8 mouse cellular contexts compared by ENCODE assay signal in genomic region chr9:20976216-20976960, GRCm38 (mm10). TPM values are rescaled to one million over a fixed set of nuclear protein-coding genes. Genes with fewer than 3 reads are reported as not detected.
DNase-seq lines count a peak whose midpoint lies in the region; TF ChIP-seq lines count a peak whose summit lies in the region.

Gene S1pr2, minus strand, starts transcription at chr9:20976781.

- H3K9ac ChIP-seq in ES-E14 (ENCODE audit: insufficient read depth, low read depth, low read length, poor library complexity, severe bottlenecking), result peak within 1 kb of the TSS; percentile 83

- H3K9me3 ChIP-seq in ES-E14 (ENCODE audit: control insufficient read depth, insufficient read depth, low read depth, low read length), result no peaks in the 10 kb centered on the region

- peak within 1 kb of the TSS; percentile 95 for H3K27ac ChIP-seq in ES-E14 (ENCODE audit: insufficient read depth, low read depth, low read length, poor library complexity, severe bottlenecking)
- peak within 1 kb of the TSS; percentile 57 for H3K27ac ChIP-seq in brown adipose tissue, adult 24 weeks (replicated peaks; ENCODE audit: low read depth, low read length)

- 0 out of 2 replicates have a peak, but pooled peaks cover 4% of the 10 kb centered on the region for H3K36me3 ChIP-seq in ES-E14 (ENCODE audit: control insufficient read depth, insufficient read depth, low read length, poor library complexity, severe bottlenecking)

- H3K4me1 ChIP-seq in ES-E14 (ENCODE audit: control insufficient read depth in 2 of 2, insufficient read depth in 2 of 2, low read length in 2 of 2, poor library complexity in 1 of 2), result peaks cover 27 to 31% of the 10 kb centered on the region in 2 experiments
- H3K4me1 ChIP-seq in brown adipose tissue, adult 24 weeks (ENCODE audit: control insufficient read depth, insufficient read depth, insufficient read length, low read length), result peaks cover 12% of the 10 kb centered on the region; the same call in 1 of the 2 replicates

- H3K4me3 ChIP-seq in ES-E14 (ENCODE audit: insufficient read depth in 1 of 2, low read depth in 1 of 2, low read length in 2 of 2, poor library complexity in 1 of 2, severe bottlenecking in 1 of 2), result peak within 1 kb of the TSS; percentile 86 to 91
- peak within 1 kb of the TSS; percentile 87 for H3K4me3 ChIP-seq in brown adipose tissue, adult 24 weeks (ENCODE audit: insufficient read depth, low read depth, low read length)

- in situ Hi-C loops in ES-E14 (cut with MboI; ENCODE audit: low sequenced_read_pairs in 2 of 2, unreplicated experiment in 2 of 2), result no loop called here

- peak; percentile 74 for DNase-seq in ES-E14 (ENCODE audit: low read depth, low spot score)
- DNase-seq in forelimb bud, embryonic 11.5 days (ENCODE audit: low read depth, low spot score), result peak; percentile 96
- DNase-seq in heart, postnatal 4 days, result peak; percentile 89
- DNase-seq in layer of hippocampus, adult 9-11 months, result peak; percentile 58
- DNase-seq in lung, postnatal 10 days, result peak; percentile 95
- DNase-seq in ovary, postnatal 10 days (ENCODE audit: low spot score), result peak; percentile 71
- peak; percentile 76 for DNase-seq in thymus, postnatal 14 days

TF ChIP-seq in ES-E14, 5 proteins besides CTCF, POLR2A, EP300 and RAD21:
- peak; percentile 40; the same call in 1 of the 2 replicates for TF ChIP-seq HCFC1 (IDR thresholded peaks at IDR 0.05; ENCODE audit: borderline replicate concordance, insufficient read depth, low read length)
- no peak for TF ChIP-seq CHD2 (IDR thresholded peaks at IDR 0.05; ENCODE audit: low read depth, low read length)

RNA-seq across cellular contexts. Expression of gene S1pr2, which starts in this region (rescaled TPM):
- 35.7 and 62.4 TPM in 2 replicates for total RNA-seq in ES-E14 (2012; rRNA removed)
- 1.3 and 2.6 TPM in 2 replicates for polyA plus RNA-seq in brown adipose tissue, adult 24 weeks (2012; ENCODE audit: insufficient read depth, insufficient read length, missing spikeins)
- total RNA-seq in heart, postnatal 4 days (2021), result 10 to 100 TPM in 1 of 2 experiments, 1 to 10 TPM in 1; 8.4 to 11.1 TPM

Comparison
In these comparisons a context has a peak if more than half of its experiments do, and no peak if none do; other contexts are left out.
1. Peak in every context shown above with its lines: DNase-seq, H3K4me3 ChIP-seq and H3K27ac ChIP-seq.